Mouse (Mus musculus) monocyte, adult 2 months (primary cell): ENCODE measurements around the gene Cpa5.

Experiments used
- DNase-seq, 2 experiments: peaks; one replicate each; pipeline ENCODE4 v3.0.0; 2022; ENCODE audit warnings: low spot score in 2 of 2, low read depth in 1 of 2

Gene Cpa5

DNA sequence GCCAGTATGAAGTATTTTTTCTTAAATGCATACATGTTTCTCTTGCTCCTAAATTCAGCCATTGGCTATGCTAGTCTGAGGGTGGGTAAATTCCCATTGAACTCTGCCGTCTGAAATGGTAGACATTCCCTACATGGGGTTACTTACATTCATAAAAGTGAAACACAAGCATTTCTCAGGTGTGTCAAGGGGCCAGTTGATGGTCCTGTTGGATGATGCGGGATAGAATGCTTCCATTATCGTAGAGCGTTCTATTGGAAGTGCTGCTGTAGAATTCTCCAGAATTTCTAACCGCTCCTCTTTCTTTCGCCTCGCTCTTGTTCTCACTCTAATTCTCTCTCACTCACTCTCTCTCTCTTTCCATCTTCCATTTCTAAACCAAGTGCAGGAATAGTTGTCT is at the start of gene Cpa5:
Gene Cpa5, plus strand, starts transcription at position 301 of the 400 bp plus-strand sequence.
- DNase-seq: no peak

- no peak for DNase-seq
These were observed 48.7 kb upstream of the Cpa5 start for GRCm38 (mm10) chr6:30562132-30562531.

DNA sequence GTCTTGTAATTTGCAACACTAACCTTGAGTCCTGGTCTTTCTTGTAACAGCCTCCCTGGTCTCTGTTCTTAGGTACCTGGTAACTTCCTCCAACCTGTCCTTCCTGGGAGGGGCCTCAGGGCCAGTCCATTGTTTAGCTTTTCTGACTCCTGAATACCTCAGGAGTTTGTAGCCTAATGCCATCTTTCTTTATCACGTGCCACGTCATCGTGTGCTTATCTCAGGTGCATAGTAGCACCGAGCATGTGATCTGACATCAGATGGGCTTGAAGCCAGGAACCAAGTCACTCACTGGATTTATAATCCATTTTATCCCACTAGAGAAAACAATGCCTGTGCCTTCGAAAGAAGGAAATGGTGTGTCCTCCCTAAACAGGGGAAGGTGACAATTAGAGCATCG is 47.2 kb upstream of the Cpa5 start:
- DNase-seq: no peak

GRCm38 (mm10) chr6:30564051-30564450 is 46.8 kb upstream of the Cpa5 start:
- no peak for DNase-seq

- no peak for DNase-seq
These were observed 42.7 kb upstream of the Cpa5 start, which contains the start of gene Cpa4 for GRCm38 (mm10) chr6:30568069-30568468. Cpa4 (plus strand) TSS chr6:30568369.

DNA sequence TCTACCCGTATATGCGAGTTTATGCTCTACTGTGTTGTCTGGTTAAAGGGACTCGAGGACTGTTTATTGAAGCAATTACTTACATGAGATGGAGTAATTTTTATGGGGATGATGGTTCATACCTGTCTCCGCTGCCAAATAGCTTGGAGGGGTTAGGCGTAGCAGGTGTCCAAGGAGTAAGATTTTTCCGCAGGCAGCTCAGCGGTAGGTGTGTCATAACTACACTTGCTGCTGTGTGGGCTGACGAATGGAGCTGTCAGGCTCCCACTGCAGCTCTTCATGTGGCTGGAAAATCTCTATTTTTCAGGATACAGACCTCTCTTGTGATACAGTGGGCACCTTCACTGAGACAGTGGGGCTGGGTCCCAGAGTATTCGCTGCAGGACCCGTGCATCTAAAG is 41.5 kb upstream of the Cpa5 start:
- no peak for DNase-seq

GRCm38 (mm10) chr6:30570012-30570411 is 40.8 kb upstream of the Cpa5 start:
- no peak for DNase-seq

- DNase-seq: no peak
These were observed 38.1 kb upstream of the Cpa5 start for GRCm38 (mm10) chr6:30572456-30573311.

- no peak for DNase-seq
These were observed 37.4 kb upstream of the Cpa5 start for GRCm38 (mm10) chr6:30573380-30573779.

- no peak for DNase-seq
These were observed 35.9 kb upstream of the Cpa5 start for GRCm38 (mm10) chr6:30574945-30575344.

DNA sequence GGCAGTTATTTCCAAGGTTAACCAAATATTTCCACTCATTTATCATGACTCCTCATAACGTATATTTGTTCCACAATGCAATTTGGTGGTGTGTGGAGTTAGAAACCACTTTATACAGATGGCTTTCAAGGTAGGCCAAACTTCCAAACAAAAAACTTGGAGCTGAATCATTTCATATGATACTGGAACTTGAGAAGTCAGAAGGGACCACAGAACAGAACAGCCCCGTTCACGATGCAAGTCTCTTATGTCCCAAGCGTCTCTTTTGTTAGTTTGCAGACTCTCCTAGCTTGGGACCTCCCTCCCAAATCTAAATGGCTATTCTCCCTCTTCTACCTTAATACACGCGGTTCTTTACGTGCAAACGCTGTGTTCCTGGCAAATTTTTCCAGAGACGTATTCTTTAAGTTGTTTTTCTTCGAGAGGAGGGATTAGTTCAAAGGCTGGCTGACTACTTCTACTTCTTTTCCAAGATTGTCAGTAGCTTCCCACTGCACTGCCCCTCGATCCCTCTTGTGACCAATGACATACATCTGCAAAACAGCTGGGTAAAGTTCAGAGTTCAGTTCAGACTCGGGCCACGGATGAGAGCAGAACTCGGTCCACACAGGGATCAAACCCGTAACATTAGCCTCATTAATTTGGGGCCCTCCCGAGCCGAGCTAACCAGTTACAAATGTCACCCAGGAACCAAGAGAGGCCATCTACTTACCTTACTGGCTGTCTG is 34.2 kb upstream of the Cpa5 start:
- DNase-seq: no peak

- DNase-seq: no peak
These were observed 30.6 kb upstream of the Cpa5 start for GRCm38 (mm10) chr6:30579961-30580840.

DNA sequence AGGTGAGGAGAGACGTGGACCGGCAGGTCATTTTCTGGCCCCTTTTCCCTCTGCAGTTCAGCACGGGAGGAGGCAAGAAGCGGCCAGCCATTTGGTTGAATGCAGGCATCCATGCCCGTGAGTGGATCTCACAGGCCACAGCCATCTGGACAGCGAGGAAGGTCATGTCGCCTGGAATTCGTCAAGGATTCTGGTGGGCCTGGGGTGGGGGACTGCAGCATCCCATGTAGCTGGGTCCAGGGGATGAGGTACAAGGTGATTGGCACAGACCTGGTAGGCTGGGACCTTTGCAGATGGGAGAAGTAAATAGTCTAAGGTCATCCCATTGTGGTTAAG is 30.0 kb upstream of the Cpa5 start:
- DNase-seq: no peak

- DNase-seq: no peak
These were observed 23.8 kb upstream of the Cpa5 start for GRCm38 (mm10) chr6:30586886-30587442.

GRCm38 (mm10) chr6:30589819-30590218 is 21.0 kb upstream of the Cpa5 start:
- DNase-seq: no peak

- no peak for DNase-seq
These were observed 18.9 kb upstream of the Cpa5 start for GRCm38 (mm10) chr6:30591851-30592404.

- DNase-seq: no peak
These were observed 18.3 kb upstream of the Cpa5 start for GRCm38 (mm10) chr6:30592417-30592974.

DNA sequence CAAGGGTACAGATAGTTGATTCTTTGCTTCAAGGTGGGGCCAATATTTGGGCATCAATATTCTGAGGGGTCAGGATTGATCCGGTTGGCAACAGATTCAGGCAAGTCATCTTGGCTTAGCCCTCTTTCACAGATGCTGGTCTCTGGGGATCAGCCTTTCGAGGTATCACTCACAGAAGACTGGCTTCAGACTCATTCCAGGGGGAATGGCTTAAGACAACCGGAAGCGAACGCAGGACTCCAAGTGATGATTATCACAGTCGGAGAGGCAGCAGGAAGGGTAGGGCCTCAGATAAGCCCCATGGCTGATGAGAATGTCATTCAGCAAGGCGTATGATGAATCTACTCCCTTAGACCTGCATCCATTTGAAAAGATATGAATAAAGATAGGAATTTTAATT is 16.4 kb upstream of the Cpa5 start:
- no peak for DNase-seq

DNA sequence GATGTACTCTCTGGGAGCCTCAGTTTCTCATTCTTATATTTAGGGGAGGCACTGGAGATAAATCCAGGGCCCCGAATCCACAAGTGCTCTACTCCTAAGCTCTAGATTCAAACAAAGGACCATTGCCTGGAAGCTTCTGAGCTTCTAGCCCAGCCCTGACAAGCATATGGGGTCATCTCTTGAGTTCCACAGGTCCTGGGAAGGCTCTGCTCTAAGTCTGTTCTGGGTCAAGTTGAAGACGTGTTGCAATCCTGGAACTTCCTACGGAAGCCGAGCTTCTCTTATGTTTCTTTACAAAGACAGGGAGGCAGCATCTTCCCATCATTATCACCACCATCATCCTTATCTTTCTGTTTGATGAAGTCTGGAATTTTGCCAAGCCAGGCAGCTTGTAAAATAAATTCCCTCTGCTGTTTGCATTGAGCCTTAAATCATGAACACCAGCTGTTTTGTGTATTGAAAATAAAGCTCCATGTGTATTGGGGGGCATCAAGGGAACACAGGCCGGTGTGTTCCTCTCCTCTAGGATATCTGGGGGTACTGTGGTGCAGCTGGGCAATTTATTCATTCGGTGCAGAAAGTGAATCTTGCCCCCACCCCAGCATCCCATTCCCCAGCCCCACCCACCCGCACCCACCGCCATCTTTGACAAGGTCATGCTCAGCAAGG is 14.4 kb upstream of the Cpa5 start:
- no peak for DNase-seq

GRCm38 (mm10) chr6:30600033-30600432 is 10.8 kb upstream of the Cpa5 start:
- no peak for DNase-seq
